Mouse (Mus musculus) kidney, adult 11 months (tissue): ENCODE measurements around the gene Rrp8.
"Not testable (repeated sequence)": the region's sequence is repeated elsewhere in the genome, so short reads cannot be mapped to it uniquely, and the experiment has no call there.

Experiments
- DNase-seq: peaks from one replicate; pipeline ENCODE4 v3.0.0; 2022

The Rrp8 gene

GRCm38 (mm10) chr7:105743926-105744590 lies 6.9 kb upstream of the Rrp8 start, which contains the start of gene Taf10:
Gene Taf10 (minus strand): TSS chr7:105744361.
- peak; percentile 87 for DNase-seq

- DNase-seq: not testable (repeated sequence)
Measured at GRCm38 (mm10) chr7:105743246-105743925, 6.2 kb upstream of the Rrp8 start.

DNA sequence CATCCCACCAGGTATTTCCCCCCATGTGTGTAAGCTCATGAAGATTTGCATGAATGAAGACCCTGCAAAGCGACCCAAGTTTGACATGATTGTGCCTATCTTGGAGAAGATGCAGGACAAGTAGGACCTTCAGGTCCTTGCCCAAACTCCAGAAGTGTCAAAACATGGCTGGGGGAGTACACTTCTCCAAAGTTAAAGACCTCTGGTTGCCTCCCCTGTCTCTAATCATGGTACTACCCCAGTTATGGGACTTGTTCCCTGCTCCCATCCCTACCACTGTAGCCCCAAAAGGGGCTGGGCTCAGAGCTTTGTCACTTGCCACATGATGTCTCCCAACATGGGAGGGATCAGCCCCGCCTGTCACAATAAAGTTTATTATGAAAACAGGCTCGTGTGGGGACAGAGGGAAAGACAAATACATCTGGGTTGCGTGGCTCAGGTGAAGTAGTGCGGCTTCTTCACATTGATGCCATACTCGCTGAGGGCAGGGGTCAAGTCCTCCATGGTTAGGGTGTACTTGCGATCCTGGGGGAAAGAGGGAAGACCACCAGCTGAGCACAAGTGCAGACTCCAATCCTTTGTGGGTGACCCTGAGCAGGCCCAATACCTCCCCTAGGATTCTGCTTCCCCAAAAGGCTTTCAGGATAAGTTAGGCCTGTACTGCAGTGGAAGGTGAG lies 5.5 kb upstream of the Rrp8 start:
- not testable (repeated sequence) for DNase-seq

- DNase-seq: no peak
Measured at GRCm38 (mm10) chr7:105741978-105742377, 4.8 kb upstream of the Rrp8 start.

GRCm38 (mm10) chr7:105740851-105741250 lies 3.7 kb upstream of the Rrp8 start:
- DNase-seq: no peak

- no peak for DNase-seq
Measured at GRCm38 (mm10) chr7:105740089-105740795, 3.1 kb upstream of the Rrp8 start.

DNA sequence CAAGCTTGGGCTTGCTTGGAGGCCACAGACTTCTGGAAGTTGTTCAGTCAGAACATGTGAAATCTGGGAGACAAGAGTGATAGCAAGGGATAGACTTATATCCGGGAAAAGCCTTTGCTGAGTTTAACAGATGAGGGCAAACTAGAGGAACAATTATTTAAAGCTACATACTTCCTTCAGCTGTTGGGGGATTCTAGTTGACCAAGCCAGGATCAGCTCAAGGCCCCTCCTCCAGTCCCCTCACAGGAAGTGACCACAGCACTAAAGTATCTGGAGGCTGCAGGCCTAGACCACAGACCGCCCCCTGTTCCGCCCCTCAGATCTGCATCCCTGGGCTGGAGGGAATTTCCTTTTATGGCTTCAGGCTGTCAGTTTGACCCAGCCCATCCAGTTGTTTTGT lies 1.8 kb upstream of the Rrp8 start:
- peak; percentile 77 for DNase-seq

DNA sequence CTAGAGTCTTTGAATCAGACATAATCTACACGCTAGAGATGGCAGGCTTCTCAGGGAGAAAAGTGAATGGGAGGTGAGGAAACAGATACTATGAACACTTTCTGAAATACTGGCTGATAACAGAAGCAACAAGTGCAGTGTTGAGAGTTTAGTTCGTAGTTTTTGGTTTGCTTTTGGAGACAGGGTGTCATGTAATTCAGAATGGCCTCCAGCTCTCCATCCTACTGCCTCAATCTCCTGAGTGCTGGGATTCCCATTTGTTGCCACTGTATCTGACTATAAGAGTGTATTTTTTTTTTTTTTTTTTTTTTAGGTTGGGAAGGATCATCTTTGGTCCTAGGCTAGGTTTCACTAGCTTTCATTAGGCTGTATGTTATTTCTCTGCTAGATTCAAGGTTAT lies 1.1 kb upstream of the Rrp8 start:
- DNase-seq: no peak

DNA sequence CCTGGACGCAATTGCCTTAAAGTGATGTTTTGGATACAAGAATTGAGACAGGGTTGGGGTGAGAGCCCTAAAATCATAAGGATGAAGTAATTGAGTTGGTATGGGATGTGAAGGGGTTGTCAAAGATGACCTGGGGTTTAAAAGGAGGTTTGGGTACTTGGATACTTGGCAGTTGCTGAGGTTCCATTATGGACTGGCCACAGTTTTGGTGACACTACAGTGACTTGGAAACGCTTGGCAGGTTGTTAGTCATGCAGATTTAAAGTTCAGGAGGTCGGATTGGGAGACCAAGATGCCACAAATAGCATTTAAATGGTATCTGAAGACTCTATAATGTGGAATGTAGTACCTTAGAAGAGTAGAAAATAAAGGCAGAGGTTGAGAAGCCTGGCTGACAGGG lies 463 bp upstream of the Rrp8 start:
- DNase-seq: no peak

DNA sequence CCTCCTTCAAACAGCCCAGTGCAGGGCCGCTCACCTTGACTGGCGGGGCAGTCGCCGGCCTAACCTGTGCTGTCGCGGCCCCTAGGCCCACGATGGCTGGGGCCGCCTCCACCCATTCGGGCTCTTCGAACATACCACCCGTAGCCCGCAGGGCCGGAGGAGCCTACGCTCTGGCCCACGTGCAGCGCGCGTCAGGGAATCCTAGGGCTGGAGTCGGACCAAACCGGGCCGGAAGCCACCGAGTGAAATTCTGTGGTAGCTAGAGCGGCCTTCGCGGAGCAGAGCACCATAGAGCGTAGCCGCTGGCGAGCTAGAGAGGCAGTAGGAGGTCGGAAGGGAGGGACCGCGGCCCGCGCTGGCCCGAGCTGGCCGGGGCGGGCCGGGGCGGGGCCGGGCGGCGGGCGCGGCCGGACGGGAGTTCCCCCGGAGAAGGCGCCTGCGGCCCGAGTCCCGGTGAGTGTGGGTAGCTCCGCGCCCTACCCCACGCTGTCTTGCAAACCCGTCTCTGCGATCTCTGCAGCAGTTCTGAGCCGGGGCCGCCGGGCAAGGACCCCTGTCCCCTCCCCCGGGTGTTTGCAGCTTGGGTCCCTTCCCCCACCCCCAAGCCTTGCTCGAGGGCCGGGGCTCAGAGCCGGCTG lies 802 bp downstream of the Rrp8 start, which contains the start of gene Ilk:
Ilk (plus strand) TSS at position 329 of the 638 bp plus-strand sequence.
- peak; percentile 95 for DNase-seq

GRCm38 (mm10) chr7:105735464-105735863 lies 1.7 kb downstream of the Rrp8 start:
- DNase-seq: not testable (repeated sequence)

DNA sequence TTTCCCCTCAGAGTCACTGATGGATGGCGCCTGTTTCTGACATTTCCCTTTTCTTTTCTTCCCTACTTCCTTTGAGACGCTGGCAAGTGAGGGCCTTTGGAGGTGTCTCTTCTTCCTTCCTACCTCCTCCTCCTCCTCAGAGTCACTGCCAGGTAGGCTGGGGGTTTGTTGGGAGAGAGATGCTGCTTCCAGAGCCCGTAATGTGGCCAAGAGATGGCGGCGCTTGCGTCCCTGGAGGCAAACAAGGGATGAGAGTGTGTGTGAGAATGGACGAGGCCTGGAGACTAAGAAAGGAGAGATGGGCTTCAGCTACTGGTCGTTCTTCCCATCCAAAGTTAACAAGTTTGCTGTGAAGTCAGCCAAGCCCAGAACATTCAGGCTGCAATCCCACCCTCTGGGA lies 2.4 kb downstream of the Rrp8 start:
- DNase-seq: no peak

DNA sequence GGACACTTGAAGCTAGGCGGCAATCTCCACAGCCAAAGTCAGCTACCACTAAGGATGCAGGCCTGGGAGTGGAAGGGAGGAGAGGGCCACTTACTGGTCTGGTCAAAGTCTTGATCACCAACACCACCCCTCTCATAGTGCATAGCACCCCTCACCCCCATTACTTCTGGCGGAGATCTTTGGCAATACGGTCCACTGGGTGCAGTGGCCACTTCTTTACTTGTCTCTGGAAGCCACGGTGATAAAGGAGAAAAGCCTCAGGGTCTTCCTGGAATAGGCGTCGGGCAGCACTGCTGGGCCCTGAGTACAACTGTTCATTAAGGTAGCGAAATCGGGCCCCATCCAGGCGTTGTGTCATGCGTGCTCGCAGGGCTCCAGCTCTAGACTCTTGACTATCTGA lies 3.3 kb downstream of the Rrp8 start:
- no peak for DNase-seq

- DNase-seq: no peak
Measured at GRCm38 (mm10) chr7:105728701-105729428, 8.3 kb downstream of the Rrp8 start.

GRCm38 (mm10) chr7:105726980-105727325 lies 10.2 kb downstream of the Rrp8 start:
- DNase-seq: no peak

GRCm38 (mm10) chr7:105726144-105726979 lies 10.8 kb downstream of the Rrp8 start:
- DNase-seq: peak; percentile 41

DNA sequence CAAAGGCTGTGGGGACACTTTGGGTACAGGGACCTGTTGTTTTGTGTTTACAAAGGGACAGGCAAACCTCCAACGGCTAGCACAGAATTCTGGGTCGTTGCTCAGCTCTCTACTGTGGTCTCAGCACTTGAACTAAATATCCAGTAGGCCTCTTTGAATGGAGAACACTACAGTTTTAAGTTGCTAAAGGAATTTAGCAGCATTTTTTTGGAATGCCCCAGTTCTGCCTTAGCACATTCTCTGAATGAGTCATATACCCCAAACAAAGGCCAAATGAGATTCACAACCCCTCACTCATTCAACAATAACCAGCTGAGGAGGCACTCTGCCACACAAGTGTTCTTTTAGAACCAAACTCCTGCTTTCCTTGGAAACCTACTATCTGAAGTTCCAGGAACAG lies 15.3 kb downstream of the Rrp8 start:
- no peak for DNase-seq

DNA sequence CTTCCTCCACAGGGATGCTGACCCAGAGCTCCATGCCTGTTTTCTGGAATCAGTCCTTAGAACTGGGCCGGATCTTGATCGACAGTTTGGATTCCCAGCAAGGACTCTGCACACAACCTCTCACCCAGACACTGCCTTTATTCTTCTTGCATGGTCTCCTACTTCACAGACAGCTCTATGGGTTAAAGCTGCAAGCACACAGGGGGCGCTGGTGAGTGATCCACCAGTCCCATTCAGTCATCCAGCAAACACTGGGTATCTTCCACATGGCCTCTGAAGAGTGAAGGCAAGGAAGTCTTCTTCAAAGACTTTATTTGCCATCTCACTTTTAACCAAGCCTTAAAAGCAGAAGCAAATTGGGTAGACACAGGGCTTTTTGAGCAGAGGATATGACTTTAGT lies 21.8 kb downstream of the Rrp8 start:
- DNase-seq: no peak

GRCm38 (mm10) chr7:105708733-105709132 lies 28.5 kb downstream of the Rrp8 start:
- DNase-seq: no peak

GRCm38 (mm10) chr7:105703816-105704215 lies 33.4 kb downstream of the Rrp8 start:
- DNase-seq: no peak

DNA sequence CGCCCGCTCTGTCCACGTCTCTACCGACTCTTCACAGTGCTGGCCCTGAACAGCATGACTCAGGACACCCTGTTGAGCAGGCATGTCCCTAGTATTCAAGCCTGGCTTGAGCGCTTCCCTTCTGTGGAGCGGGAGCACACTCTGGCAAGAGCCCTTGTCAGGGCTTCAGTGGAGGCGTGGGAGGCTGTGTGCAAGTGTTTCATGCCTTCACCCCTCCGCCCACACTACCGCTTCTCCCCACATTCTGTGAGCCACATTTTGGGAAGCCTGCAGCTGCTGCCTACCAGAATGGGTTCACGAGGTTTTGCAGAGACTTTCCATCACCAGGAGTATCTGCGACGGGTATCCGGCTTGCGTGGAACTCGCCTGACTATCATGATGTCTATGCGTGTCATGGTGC lies 34.0 kb downstream of the Rrp8 start:
- no peak for DNase-seq
